Mouse (Mus musculus) lung, postnatal 0 days (tissue): ENCODE measurements at regions not wholly inside any gene's neighbourhood (a gene's known extent, or its start where the extent isn't known, plus 50 kb on each side); places are given as distances from the start of the nearest gene placed in this dataset.

ENCODE experiments used
- CTCF ChIP-seq: IDR thresholded peaks from 2 replicates; pipeline ENCODE4 v1.5.1; 2016; ENCODE audit warnings: antibody characterized with exemption, mild to moderate bottlenecking
- EP300 ChIP-seq: IDR thresholded peaks from 2 replicates; pipeline ENCODE4 v1.6.1; 2016; ENCODE audit warnings: antibody characterized with exemption, mild to moderate bottlenecking, control low read depth

- TF ChIP-seq CTCF (no peak), EP300 (no peak)
These were observed 70.4 kb upstream of the Zmat1 start for GRCm38 (mm10) chrX:135079388-135079787.
